Mouse (Mus musculus): ENCODE measurements at regions not wholly inside any gene's neighbourhood (a gene's known extent, or its start where the extent isn't known, plus 50 kb on each side); places are given as distances from the start of the nearest gene placed in this dataset.
A peak's percentile ranks its signal among the peaks of the same experiment; 100 is the strongest.
"Not testable (repeated sequence)": the region's sequence is repeated elsewhere in the genome, so short reads cannot be mapped to it uniquely, and the experiment has no call there.

DNA sequence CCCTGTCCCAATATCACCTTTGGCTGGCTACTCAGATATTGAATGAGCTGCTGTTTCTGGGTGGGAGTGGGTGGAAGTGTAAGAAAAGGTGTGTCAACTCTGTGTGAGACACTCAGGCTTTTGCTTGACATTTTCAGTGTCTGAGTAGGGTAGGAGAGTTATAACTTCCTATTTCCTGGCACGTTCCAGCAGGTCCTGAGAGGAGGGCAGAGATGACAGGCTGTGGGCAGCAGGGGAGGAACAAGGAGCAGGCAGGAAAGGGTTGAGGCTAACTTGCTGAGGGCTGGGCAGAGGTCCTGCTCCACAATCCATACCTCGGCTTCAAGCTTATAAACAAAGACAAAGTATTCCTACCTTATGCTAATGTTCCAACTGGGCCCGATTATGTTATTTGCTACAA lies 82.2 kb upstream of the Akt3 start:
- Histone ChIP-seq H3K4me3 (ENCODE audit: insufficient read depth, poor library complexity, severe bottlenecking) (no peak overlapping the region), H3K36me3 (ENCODE audit: control insufficient read depth, insufficient read depth) (no peaks in the 10 kb centered on the region), H3K79me2 (ENCODE audit: control insufficient read depth, insufficient read depth) (no peaks in the 10 kb centered on the region), H3K27me3 (ENCODE audit: control insufficient read depth, insufficient read depth, insufficient read length) (peaks cover 3% of the 10 kb centered on the region), H3K79me3 (ENCODE audit: low read depth) (no peaks in the 10 kb centered on the region), H3ac (ENCODE audit: control insufficient read depth, insufficient read length, low read depth) (no peak overlapping the region)
- TF ChIP-seq FOSL1 (IDR thresholded peaks at IDR 0.05; ENCODE audit: insufficient read depth, low read length, poor library complexity, severe bottlenecking) (no peak), CTCF (IDR thresholded peaks at IDR 0.05; ENCODE audit: control insufficient read depth, insufficient read depth, insufficient read length) (no peak), MYOD1 (IDR thresholded peaks at IDR 0.05; ENCODE audit: control insufficient read depth, insufficient read length, low read depth) (no peak), MYOG (IDR thresholded peaks at IDR 0.05; ENCODE audit: control insufficient read depth, extremely low read depth, insufficient read length) (no peak), CEBPB (IDR thresholded peaks at IDR 0.05; ENCODE audit: low read depth) (no peak), USF1 (IDR thresholded peaks at IDR 0.05; ENCODE audit: low read depth) (no peak), MAX (IDR thresholded peaks at IDR 0.05) (no peak)

GRCm38 (mm10) chr1:177339207-177339787 lies 81.3 kb upstream of the Akt3 start:
- not testable (repeated sequence) for H3K79me2 ChIP-seq (ENCODE audit: control insufficient read depth, insufficient read depth); H3K36me3 ChIP-seq (ENCODE audit: control insufficient read depth, insufficient read depth); H3K4me3 ChIP-seq (ENCODE audit: insufficient read depth, poor library complexity, severe bottlenecking); H3K27me3 ChIP-seq (ENCODE audit: control insufficient read depth, insufficient read depth, insufficient read length); H3K79me3 ChIP-seq (ENCODE audit: low read depth)
- peak overlapping the region; percentile 41 for H3ac ChIP-seq (ENCODE audit: control insufficient read depth, insufficient read length, low read depth)

- Histone ChIP-seq H3K36me3 (ENCODE audit: control insufficient read depth, insufficient read depth) (no peaks in the 10 kb centered on the region), H3K4me3 (ENCODE audit: insufficient read depth, poor library complexity, severe bottlenecking) (no peak overlapping the region), H3ac (ENCODE audit: control insufficient read depth, insufficient read length, low read depth) (peak overlapping the region; percentile 41), H3K79me2 (ENCODE audit: control insufficient read depth, insufficient read depth) (no peaks in the 10 kb centered on the region), H3K79me3 (ENCODE audit: low read depth) (no peaks in the 10 kb centered on the region), H3K27me3 (ENCODE audit: control insufficient read depth, insufficient read depth, insufficient read length) (no peaks in the 10 kb centered on the region)
- TF ChIP-seq CEBPB (IDR thresholded peaks at IDR 0.05; ENCODE audit: low read depth) = no peak
- TF ChIP-seq MYOG (IDR thresholded peaks at IDR 0.05; ENCODE audit: control insufficient read depth, extremely low read depth, insufficient read length) = no peak
- no peak for TF ChIP-seq MAX (IDR thresholded peaks at IDR 0.05)
Measured at GRCm38 (mm10) chr1:177338466-177339206, 80.6 kb upstream of the Akt3 start.

DNA sequence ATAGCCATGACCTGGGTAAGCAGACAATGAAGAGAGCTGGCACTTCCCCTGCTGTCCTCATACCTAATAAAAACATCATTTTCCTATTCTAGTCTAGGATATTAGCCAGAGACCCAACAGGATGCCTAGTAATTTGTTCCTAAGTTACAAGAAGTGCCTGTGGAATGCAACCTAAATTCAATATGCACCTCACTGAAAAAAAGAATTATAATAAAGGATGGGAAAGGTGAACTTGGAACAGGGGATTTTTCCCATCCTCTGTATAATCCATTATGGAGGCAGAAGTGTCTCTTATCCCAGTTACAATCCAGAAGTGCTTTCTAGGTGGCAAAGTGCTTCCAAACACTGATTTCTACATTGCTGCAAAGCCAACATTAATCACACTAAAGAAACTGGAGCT lies 79.8 kb upstream of the Akt3 start:
- Histone ChIP-seq H3K27me3 (ENCODE audit: control insufficient read depth, insufficient read depth, insufficient read length) (no peaks in the 10 kb centered on the region), H3K4me3 (ENCODE audit: insufficient read depth, poor library complexity, severe bottlenecking) (no peak overlapping the region), H3ac (ENCODE audit: control insufficient read depth, insufficient read length, low read depth) (no peak overlapping the region), H3K36me3 (ENCODE audit: control insufficient read depth, insufficient read depth) (no peaks in the 10 kb centered on the region), H3K79me2 (ENCODE audit: control insufficient read depth, insufficient read depth) (no peaks in the 10 kb centered on the region), H3K79me3 (ENCODE audit: low read depth) (no peaks in the 10 kb centered on the region)
- TF ChIP-seq CEBPB (IDR thresholded peaks at IDR 0.05; ENCODE audit: low read depth) (no peak), MAX (IDR thresholded peaks at IDR 0.05) (no peak), FOSL1 (IDR thresholded peaks at IDR 0.05; ENCODE audit: insufficient read depth, low read length, poor library complexity, severe bottlenecking) (no peak), MYOD1 (IDR thresholded peaks at IDR 0.05; ENCODE audit: control insufficient read depth, insufficient read length, low read depth) (no peak), CTCF (IDR thresholded peaks at IDR 0.05; ENCODE audit: control insufficient read depth, insufficient read depth, insufficient read length) (no peak), MYOG (IDR thresholded peaks at IDR 0.05; ENCODE audit: control insufficient read depth, extremely low read depth, insufficient read length) (no peak), USF1 (IDR thresholded peaks at IDR 0.05; ENCODE audit: low read depth) (no peak)

- H3K4me3 ChIP-seq (ENCODE audit: insufficient read depth, poor library complexity, severe bottlenecking) = no peak overlapping the region
- no peaks in the 10 kb centered on the region for H3K36me3 ChIP-seq (ENCODE audit: control insufficient read depth, insufficient read depth)
- H3K79me2 ChIP-seq (ENCODE audit: control insufficient read depth, insufficient read depth) = no peaks in the 10 kb centered on the region
- H3K27me3 ChIP-seq (ENCODE audit: control insufficient read depth, insufficient read depth, insufficient read length) = no peaks in the 10 kb centered on the region
- no peaks in the 10 kb centered on the region for H3K79me3 ChIP-seq (ENCODE audit: low read depth)
- H3ac ChIP-seq (ENCODE audit: control insufficient read depth, insufficient read length, low read depth) = no peak overlapping the region
- TF ChIP-seq CEBPB (IDR thresholded peaks at IDR 0.05; ENCODE audit: low read depth) (no peak), CTCF (IDR thresholded peaks at IDR 0.05; ENCODE audit: control insufficient read depth, insufficient read depth, insufficient read length) (no peak), MAX (IDR thresholded peaks at IDR 0.05) (no peak), FOSL1 (IDR thresholded peaks at IDR 0.05; ENCODE audit: insufficient read depth, low read length, poor library complexity, severe bottlenecking) (no peak), MYOG (IDR thresholded peaks at IDR 0.05; ENCODE audit: control insufficient read depth, extremely low read depth, insufficient read length) (no peak), MYOD1 (IDR thresholded peaks at IDR 0.05; ENCODE audit: control insufficient read depth, insufficient read length, low read depth) (no peak), USF1 (IDR thresholded peaks at IDR 0.05; ENCODE audit: low read depth) (no peak)
Measured at GRCm38 (mm10) chr1:177337141-177337540, 79.1 kb upstream of the Akt3 start.

DNA sequence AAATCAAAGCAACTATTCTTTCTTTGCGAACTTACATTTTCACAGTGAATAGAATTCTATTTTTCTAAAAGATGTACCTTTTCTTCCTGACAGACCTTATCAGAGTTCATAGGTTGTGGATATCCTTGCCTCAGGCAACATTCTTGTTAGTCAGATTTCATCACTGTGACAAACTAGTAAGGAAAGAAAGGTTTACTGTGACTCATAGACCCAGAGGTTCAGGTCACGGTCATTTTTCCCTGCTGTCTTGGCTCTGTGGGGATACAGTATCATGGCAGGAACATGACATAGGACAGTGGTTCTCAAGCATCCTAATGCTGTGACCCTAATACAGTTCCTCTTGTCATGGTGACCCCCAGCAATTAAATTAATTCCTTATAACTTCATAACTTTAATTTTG lies 78.4 kb upstream of the Akt3 start:
- no peaks in the 10 kb centered on the region for H3K79me3 ChIP-seq (ENCODE audit: low read depth)
- no peak for TF ChIP-seq CTCF (IDR thresholded peaks at IDR 0.05; ENCODE audit: control insufficient read depth, insufficient read depth, insufficient read length)
- TF ChIP-seq MYOG (IDR thresholded peaks at IDR 0.05; ENCODE audit: control insufficient read depth, extremely low read depth, insufficient read length) = no peak
- no peak for TF ChIP-seq MAX (IDR thresholded peaks at IDR 0.05)
- TF ChIP-seq MYOD1 (IDR thresholded peaks at IDR 0.05; ENCODE audit: control insufficient read depth, insufficient read length, low read depth) = no peak
- TF ChIP-seq FOSL1 (IDR thresholded peaks at IDR 0.05; ENCODE audit: insufficient read depth, low read length, poor library complexity, severe bottlenecking) = no peak
- no peak for TF ChIP-seq CEBPB (IDR thresholded peaks at IDR 0.05; ENCODE audit: low read depth)
- TF ChIP-seq USF1 (IDR thresholded peaks at IDR 0.05; ENCODE audit: low read depth) = no peak
- no peaks in the 10 kb centered on the region for H3K36me3 ChIP-seq (ENCODE audit: control insufficient read depth, insufficient read depth)
- no peaks in the 10 kb centered on the region for H3K79me2 ChIP-seq (ENCODE audit: control insufficient read depth, insufficient read depth)
- H3ac ChIP-seq (ENCODE audit: control insufficient read depth, insufficient read length, low read depth) = no peak overlapping the region
- no peaks in the 10 kb centered on the region for H3K27me3 ChIP-seq (ENCODE audit: control insufficient read depth, insufficient read depth, insufficient read length)
- no peak overlapping the region for H3K4me3 ChIP-seq (ENCODE audit: insufficient read depth, poor library complexity, severe bottlenecking)

Data from C2C12 (cell line).